Mouse (Mus musculus) CH12.LX (cell line): Measurements from ENCODE around the gene Eif3m. TPM values are rescaled to one million over a fixed set of nuclear protein-coding genes. Genes with fewer than 3 reads are reported as not detected.

Experiments
- DNase-seq: peaks from one replicate; pipeline ENCODE4 v3.0.0-alpha.2; 2013; ENCODE audit errors: extremely low read depth
- H3K27ac ChIP-seq: 2 replicates; pipeline ENCODE4 v1.5.1; 2012; ENCODE audit warnings: low read depth, mild to moderate bottlenecking, control low read depth, moderate library complexity; ENCODE audit not compliant: insufficient read depth
- H3K27me3 ChIP-seq: replicated peaks from 2 replicates; pipeline ENCODE3; 2012; ENCODE audit warnings: inconsistent platforms
- H3K36me3 ChIP-seq, 2 experiments: replicated peaks in 1 of 2; 2 replicates each; pipeline versions ENCODE3 to v1.6.1; 2012; ENCODE audit warnings: inconsistent platforms in 1 of 2, low read length in 1 of 2, mild to moderate bottlenecking in 1 of 2, mixed read lengths in 1 of 2, moderate library complexity in 1 of 2; ENCODE audit not compliant: control insufficient read depth in 1 of 2, insufficient read depth in 1 of 2
- H3K4me1 ChIP-seq, 2 experiments: 2 replicates each; pipeline ENCODE4 v1.6.1; 2012; ENCODE audit warnings: inconsistent platforms in 1 of 2, moderate library complexity in 1 of 2; ENCODE audit not compliant: insufficient read depth in 2 of 2, control insufficient read depth in 1 of 2
- H3K4me2 ChIP-seq: 2 replicates; pipeline ENCODE4 v1.6.1; 2012; ENCODE audit warnings: low read depth, mild to moderate bottlenecking, control low read depth; ENCODE audit not compliant: poor library complexity, insufficient read depth, severe bottlenecking
- H3K4me3 ChIP-seq, 3 experiments: fragments of 150-350 bp in 1 of 3; sonication (generic) in 1 of 3; replicated peaks in 1 of 3; 2 replicates each; pipeline versions ENCODE3 to v1.5.1; 2011 to 2012; ENCODE audit warnings: low read depth in 2 of 3, low read length in 2 of 3, mild to moderate bottlenecking in 2 of 3, moderate library complexity in 2 of 3, control low read depth in 1 of 3, improper control_type of control experiment in 1 of 3, inconsistent platforms in 1 of 3, mixed read lengths in 1 of 3; ENCODE audit not compliant: poor library complexity in 1 of 3
- H3K79me2 ChIP-seq: replicated peaks from 2 replicates; pipeline ENCODE4 v1.6.1; 2012; ENCODE audit warnings: mild to moderate bottlenecking, moderate library complexity; ENCODE audit not compliant: control insufficient read depth, poor library complexity, insufficient read depth, severe bottlenecking; ENCODE audit errors: extremely low read depth
- H3K9ac ChIP-seq: 2 replicates; pipeline ENCODE4 v1.6.1; 2012; ENCODE audit warnings: low read depth, mild to moderate bottlenecking, control low read depth, moderate library complexity; ENCODE audit not compliant: insufficient read depth
- H3K9me3 ChIP-seq: replicated peaks from 2 replicates; pipeline ENCODE3; 2012; ENCODE audit warnings: low read length, inconsistent platforms, mixed read lengths
- CHD1 ChIP-seq: IDR thresholded peaks from 2 replicates; pipeline ENCODE4 v1.6.1; 2012; ENCODE audit warnings: low read depth, low read length, improper control_type of control experiment, inconsistent platforms
- CHD2 ChIP-seq: IDR thresholded peaks from 2 replicates; pipeline ENCODE4 v1.6.1; 2011; ENCODE audit warnings: low read length, improper control_type of control experiment
- E2F4 ChIP-seq: IDR thresholded peaks from 2 replicates; pipeline ENCODE4 v1.6.1; 2011; ENCODE audit warnings: low read depth, low read length, improper control_type of control experiment; ENCODE audit not compliant: insufficient replicate concordance
- EP300 ChIP-seq: IDR thresholded peaks from 2 replicates; pipeline ENCODE4 v1.6.1; 2011; ENCODE audit warnings: low read length, improper control_type of control experiment
- ETS1 ChIP-seq: conservative IDR thresholded peaks from 2 replicates; pipeline ENCODE4 v1.6.1; 2012; ENCODE audit warnings: low read depth, mild to moderate bottlenecking, inconsistent platforms, low read length, improper control_type of control experiment, moderate library complexity
- HCFC1 ChIP-seq: IDR thresholded peaks from 2 replicates; pipeline ENCODE4 v1.6.1; 2012; ENCODE audit warnings: low read depth, mild to moderate bottlenecking, inconsistent platforms, low read length, improper control_type of control experiment
- IRF4 ChIP-seq: IDR thresholded peaks from 2 replicates; pipeline ENCODE4 v1.6.1; 2014; ENCODE audit warnings: low read depth, mild to moderate bottlenecking, inconsistent platforms, low read length, improper control_type of control experiment
- JUN ChIP-seq: IDR thresholded peaks from 2 replicates; pipeline ENCODE4 v1.6.1; 2011; ENCODE audit warnings: low read depth, mild to moderate bottlenecking, low read length, improper control_type of control experiment, moderate library complexity; ENCODE audit not compliant: insufficient read depth
- KAT2A ChIP-seq: IDR thresholded peaks from 2 replicates; pipeline ENCODE4 v1.6.1; 2012; ENCODE audit warnings: low read length, improper control_type of control experiment, inconsistent platforms; ENCODE audit not compliant: insufficient replicate concordance
- MAFK ChIP-seq: IDR thresholded peaks from 2 replicates; pipeline ENCODE4 v1.6.1; 2011; ENCODE audit warnings: low read length, improper control_type of control experiment; ENCODE audit not compliant: insufficient replicate concordance
- MAZ ChIP-seq: IDR thresholded peaks from 2 replicates; pipeline ENCODE4 v1.6.1; 2012; ENCODE audit warnings: low read depth, mild to moderate bottlenecking, inconsistent platforms, low read length, improper control_type of control experiment, moderate library complexity
- MEF2A ChIP-seq: IDR thresholded peaks from 2 replicates; pipeline ENCODE4 v1.6.1; 2014; ENCODE audit warnings: low read depth, mild to moderate bottlenecking, inconsistent platforms, low read length, improper control_type of control experiment, borderline replicate concordance
- MXI1 ChIP-seq: IDR thresholded peaks from 2 replicates; pipeline ENCODE4 v1.6.1; 2011; ENCODE audit warnings: mild to moderate bottlenecking, low read depth, low read length, improper control_type of control experiment
- MYC ChIP-seq: IDR thresholded peaks from 2 replicates; pipeline ENCODE4 v1.6.1; 2011; ENCODE audit warnings: low read depth, mild to moderate bottlenecking, improper control_type of control experiment, low read length
- NELFE ChIP-seq: IDR thresholded peaks from 2 replicates; pipeline ENCODE4 v1.6.1; 2011; ENCODE audit warnings: low read depth, low read length, improper control_type of control experiment
- NRF1 ChIP-seq: IDR thresholded peaks from 2 replicates; pipeline ENCODE4 v1.6.1; 2014; ENCODE audit warnings: low read depth, mild to moderate bottlenecking, inconsistent platforms, low read length, improper control_type of control experiment, moderate library complexity
- PAX5 ChIP-seq: IDR thresholded peaks from 2 replicates; pipeline ENCODE4 v1.6.1; 2012; ENCODE audit warnings: low read length, inconsistent platforms, mixed read lengths
- POLR2A ChIP-seq: IDR thresholded peaks from 2 replicates; pipeline ENCODE4 v1.6.1; 2011; ENCODE audit warnings: low read depth, mild to moderate bottlenecking, improper control_type of control experiment, low read length
- POLR2AphosphoS2 ChIP-seq: IDR thresholded peaks from 2 replicates; pipeline ENCODE4 v1.6.1; 2011; ENCODE audit warnings: low read depth, low read length, improper control_type of control experiment
- RAD21 ChIP-seq: IDR thresholded peaks from 2 replicates; pipeline ENCODE4 v1.6.1; 2011; ENCODE audit warnings: low read depth, mild to moderate bottlenecking, low read length, improper control_type of control experiment, moderate library complexity
- RCOR1 ChIP-seq: conservative IDR thresholded peaks from 2 replicates; pipeline ENCODE4 v1.6.1; 2012; ENCODE audit warnings: low read depth, mild to moderate bottlenecking, inconsistent platforms, low read length, improper control_type of control experiment
- TBP ChIP-seq: conservative IDR thresholded peaks from 2 replicates; pipeline ENCODE4 v1.6.1; 2011; ENCODE audit warnings: low read depth, low read length, improper control_type of control experiment
- TCF12 ChIP-seq: IDR thresholded peaks from 2 replicates; pipeline ENCODE4 v1.6.1; 2014; ENCODE audit warnings: low read depth, mild to moderate bottlenecking, inconsistent platforms, low read length, improper control_type of control experiment
- UBTF ChIP-seq: IDR thresholded peaks from 2 replicates; pipeline ENCODE4 v1.6.1; 2012; ENCODE audit warnings: low read depth, mild to moderate bottlenecking, inconsistent platforms, low read length, improper control_type of control experiment, moderate library complexity
- USF2 ChIP-seq: conservative IDR thresholded peaks from 2 replicates; pipeline ENCODE4 v1.6.1; 2011; ENCODE audit warnings: low read depth, low read length, improper control_type of control experiment
- ZKSCAN1 ChIP-seq: IDR thresholded peaks from 2 replicates; pipeline ENCODE4 v1.6.1; 2012; ENCODE audit warnings: low read depth, inconsistent platforms, low read length, improper control_type of control experiment, borderline replicate concordance
- ZNF384 ChIP-seq: IDR thresholded peaks from 2 replicates; pipeline ENCODE4 v1.6.1; 2012; ENCODE audit warnings: low read depth, low read length, improper control_type of control experiment, inconsistent platforms
- dilution Hi-C: fragments of 300-500 bp; cut with MboI; formaldehyde crosslinking; loops from 2 replicates; pipeline ENCODE4 v1.14.3; 2020; ENCODE audit warnings: low sequenced_read_pairs; ENCODE audit not compliant: extremely low pct_unique_long_range_greater_than_20kb, extremely low pct_ligation_motif_present
- in situ Hi-C: fragments of 300-500 bp; cut with MboI; formaldehyde crosslinking; loops from 3 replicates; pipeline ENCODE4 v1.14.3; 2019; ENCODE audit warnings: low sequenced_read_pairs, low pct_ligation_motif_present, low pct_unique_long_range_greater_than_20kb, mixed read lengths
- polyA plus RNA-seq: library from polyadenylated mRNA; unstranded; fragments of >175 nt; gene quantifications from 2 replicates; pipeline ENCODE4 v1.2.1, GENCODE M21; 2012; ENCODE audit warnings: low read depth; ENCODE audit not compliant: insufficient read length
- total RNA-seq, 2 experiments: library from RNA; depleted of rRNA; stranded (reverse); fragments of 300-350 nt in 1 of 2; fragments of >200 nt in 1 of 2; gene quantifications; 2 replicates each; pipeline ENCODE4 v1.2.3; 2012 to 2014

Gene Eif3m
- total and polyA plus RNA-seq, 3 experiments: 268 to 558 (median 273) TPM

GRCm38 (mm10) chr2:105062741-105063372, 46.0 kb upstream of the Eif3m start:
- H3K36me3 ChIP-seq: no peaks in the 10 kb centered on the region
- TF ChIP-seq TBP (no peak), ZKSCAN1 (no peak), POLR2A (no peak), CHD2 (no peak), EP300 (no peak; the same call in 1 of the 2 replicates), MXI1 (no peak), POLR2AphosphoS2 (no peak), UBTF (no peak), PAX5 (no peak), NRF1 (no peak), KAT2A (no peak), MYC (no peak), RAD21 (no peak), E2F4 (no peak), USF2 (no peak), MEF2A (no peak), ETS1 (no peak), MAFK (no peak), HCFC1 (no peak), NELFE (no peak)
- TF ChIP-seq, all 38 proteins: peak for 0
- H3K4me1 ChIP-seq: peaks cover 0 to 19% of the 10 kb centered on the region in 2 experiments; a peak in 3 of 4 replicates
- H3K4me3 ChIP-seq: no peak overlapping the region
- in situ Hi-C loops (no loop called here), dilution Hi-C loops (no loop called here)
- H3K27ac ChIP-seq: no peak overlapping the region
- DNase-seq: peak; percentile 72
- H3K9me3 ChIP-seq: no peaks in the 10 kb centered on the region
- no peak overlapping the region for H3K9ac ChIP-seq
- H3K4me2 ChIP-seq: peak overlapping the region; percentile 30; the same call in 1 of the 2 replicates
- H3K27me3 ChIP-seq: no peaks in the 10 kb centered on the region
- no peaks in the 10 kb centered on the region for H3K79me2 ChIP-seq

GRCm38 (mm10) chr2:105058577-105059116, 41.8 kb upstream of the Eif3m start:
- peaks cover 0 to 22% of the 10 kb centered on the region in 2 experiments; a peak in 2 of 4 replicates for H3K4me1 ChIP-seq
- H3K79me2 ChIP-seq: no peaks in the 10 kb centered on the region
- H3K27ac ChIP-seq: no peak overlapping the region
- no peak for TF ChIP-seq UBTF
- TF ChIP-seq ZKSCAN1: no peak
- TF ChIP-seq RCOR1: no peak
- no peak for TF ChIP-seq TCF12
- TF ChIP-seq POLR2A: no peak
- no peak for TF ChIP-seq MAFK
- TF ChIP-seq MAZ: no peak
- TF ChIP-seq ZNF384: no peak
- TF ChIP-seq CHD1: no peak
- TF ChIP-seq E2F4: no peak
- no peak for TF ChIP-seq KAT2A
- no peak for TF ChIP-seq NELFE
- no peak for TF ChIP-seq IRF4
- TF ChIP-seq JUN: no peak
- TF ChIP-seq, all 38 proteins: peak for 0
- Histone ChIP-seq H3K4me2 (no peak overlapping the region), H3K36me3 (no peaks in the 10 kb centered on the region), H3K9ac (no peak overlapping the region), H3K27me3 (no peaks in the 10 kb centered on the region), H3K4me3 (no peak overlapping the region), H3K9me3 (no peaks in the 10 kb centered on the region)
- in situ Hi-C loops (no loop called here), dilution Hi-C loops (no loop called here)
- DNase-seq: no peak
